Mouse (Mus musculus): ENCODE measurements around the gene S1pr3. TPM values are rescaled to one million over a fixed set of nuclear protein-coding genes. Genes with fewer than 3 reads are reported as not detected.
A peak's percentile ranks its signal among the peaks of the same experiment; 100 is the strongest.

S1pr3 gene
- polyA plus RNA-seq (2016; fragmentation: Nextera tagmentation; extraction: Ambion mirVana), result 50.4 and 53.9 TPM in 2 replicates

GRCm38 (mm10) chr13:51408519-51409001 lies at the start of gene S1pr3:
S1pr3 (plus strand) TSS chr13:51408639.
- DNase-seq (ENCODE audit: extremely low spot score, low spot score), result peak; percentile 84
- under 1% methylated on average over 33 of the region's 33 CpGs for WGBS
- peaks cover 32% of the 10 kb centered on the region for H3K27me3 ChIP-seq (ENCODE audit: poor library complexity, severe bottlenecking)
- peaks cover 69% of the 10 kb centered on the region for H3K4me1 ChIP-seq
- peak within 1 kb of the TSS; percentile 64 for H3K4me3 ChIP-seq
- H3K36me3 ChIP-seq (replicated peaks), result peaks cover 8% of the 10 kb centered on the region
- H3K27ac ChIP-seq, result peak within 1 kb of the TSS; percentile 83
- H3K9me3 ChIP-seq, result no peaks in the 10 kb centered on the region

- Histone ChIP-seq H3K4me1 (peaks cover 24% of the 10 kb centered on the region; the same call in 1 of the 2 replicates), H3K9me3 (no peaks in the 10 kb centered on the region), H3K27me3 (ENCODE audit: poor library complexity, severe bottlenecking) (no peaks in the 10 kb centered on the region), H3K36me3 (replicated peaks) (no peaks in the 10 kb centered on the region), H3K4me3 (no peak overlapping the region), H3K27ac (no peak overlapping the region)
- no peak for DNase-seq (ENCODE audit: extremely low spot score, low spot score)
- WGBS, result 90% methylated on average over 8 of the region's 8 CpGs
Measured at GRCm38 (mm10) chr13:51360441-51360962, 47.9 kb upstream of the S1pr3 start.

DNA sequence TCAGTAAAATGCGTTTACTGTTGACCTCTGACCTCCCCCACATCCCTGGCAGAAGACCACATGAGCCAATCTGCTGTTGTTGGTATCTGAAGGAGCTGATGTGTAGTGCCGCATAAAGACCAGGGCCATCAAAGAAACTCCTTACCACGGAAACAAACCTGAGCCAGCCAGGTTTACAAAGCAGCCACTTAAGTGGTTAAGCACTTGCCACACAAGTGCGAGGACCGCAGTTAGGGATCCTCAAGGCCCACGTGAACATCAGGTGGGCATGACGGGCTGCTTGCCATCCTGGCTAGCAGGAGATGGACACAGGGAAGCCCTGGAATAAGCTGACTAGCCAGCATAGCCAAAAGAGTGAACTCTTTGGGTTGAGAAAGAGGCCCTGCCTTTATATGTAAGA lies 45.0 kb upstream of the S1pr3 start:
- WGBS, result 93% methylated on average over 7 of the region's 7 CpGs
- Histone ChIP-seq H3K27ac (no peak overlapping the region), H3K4me1 (peaks cover 21% of the 10 kb centered on the region; the same call in 1 of the 2 replicates)

DNA sequence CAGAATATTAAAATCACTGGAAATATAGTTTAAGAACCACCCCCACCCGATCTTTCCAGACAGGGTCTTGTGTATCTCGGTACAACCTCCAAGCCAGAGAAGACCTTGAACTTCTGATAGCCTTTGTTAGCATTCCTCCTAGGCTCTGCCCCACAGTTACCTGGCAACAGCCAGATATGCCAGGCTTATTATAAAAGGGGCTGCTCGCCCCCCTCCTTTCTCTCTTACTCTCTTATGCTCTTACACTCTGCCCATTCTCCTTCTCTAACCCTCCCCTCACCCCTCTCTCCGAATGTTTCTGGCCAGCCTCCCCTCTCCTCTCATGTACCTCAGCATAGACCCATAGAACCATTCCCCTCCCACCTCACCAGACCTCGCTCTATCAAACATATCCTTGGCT lies 44.5 kb upstream of the S1pr3 start:
- Histone ChIP-seq H3K27me3 (ENCODE audit: poor library complexity, severe bottlenecking) (no peaks in the 10 kb centered on the region), H3K36me3 (replicated peaks) (no peaks in the 10 kb centered on the region), H3K9me3 (no peaks in the 10 kb centered on the region), H3K4me3 (no peak overlapping the region), H3K27ac (no peak overlapping the region), H3K4me1 (peaks cover 21% of the 10 kb centered on the region; the same call in 1 of the 2 replicates)
- 80% methylated on average over 5 of the region's 5 CpGs for WGBS
- DNase-seq (ENCODE audit: extremely low spot score, low spot score), result no peak

More for the DNA sequence above, 45.0 kb upstream of the S1pr3 start:
- Histone ChIP-seq H3K4me3 (no peak overlapping the region), H3K9me3 (no peaks in the 10 kb centered on the region), H3K36me3 (replicated peaks) (no peaks in the 10 kb centered on the region), H3K27me3 (ENCODE audit: poor library complexity, severe bottlenecking) (no peaks in the 10 kb centered on the region)
- no peak for DNase-seq (ENCODE audit: extremely low spot score, low spot score)

- Histone ChIP-seq H3K27ac (no peak overlapping the region), H3K4me1 (peaks cover 19% of the 10 kb centered on the region; the same call in 1 of the 2 replicates), H3K9me3 (no peaks in the 10 kb centered on the region), H3K4me3 (no peak overlapping the region), H3K27me3 (ENCODE audit: poor library complexity, severe bottlenecking) (no peaks in the 10 kb centered on the region), H3K36me3 (replicated peaks) (no peaks in the 10 kb centered on the region)
- no peak for DNase-seq (ENCODE audit: extremely low spot score, low spot score)
- 90% methylated on average over 6 of the region's 6 CpGs for WGBS
Measured at GRCm38 (mm10) chr13:51365191-51365590, 43.2 kb upstream of the S1pr3 start.

DNA sequence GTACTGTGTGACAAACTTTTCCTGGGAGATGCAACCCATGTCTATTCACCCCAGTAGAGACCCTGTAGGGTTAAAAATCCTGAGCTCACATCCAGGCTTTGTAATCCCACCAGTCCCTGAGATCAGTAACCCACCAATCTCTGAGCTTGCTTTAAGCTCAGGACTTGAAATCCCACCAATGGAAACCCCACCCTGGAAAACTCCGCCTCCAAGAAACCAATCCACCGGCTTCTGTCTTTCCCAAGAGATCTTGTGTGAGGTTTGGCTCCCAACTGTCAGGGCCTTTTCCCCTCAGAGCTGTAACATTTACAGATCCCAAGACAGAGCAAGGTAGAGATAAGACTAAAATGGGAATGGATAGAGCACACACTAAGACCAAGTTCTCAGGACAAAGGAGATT lies 40.1 kb upstream of the S1pr3 start:
- Histone ChIP-seq H3K4me3 (no peak overlapping the region), H3K27me3 (ENCODE audit: poor library complexity, severe bottlenecking) (no peaks in the 10 kb centered on the region), H3K36me3 (replicated peaks) (no peaks in the 10 kb centered on the region), H3K27ac (no peak overlapping the region), H3K4me1 (peaks cover 12% of the 10 kb centered on the region; the same call in 1 of the 2 replicates), H3K9me3 (no peaks in the 10 kb centered on the region)
- DNase-seq (ENCODE audit: extremely low spot score, low spot score), result no peak
- 82% methylated on average over 2 of the region's 2 CpGs for WGBS

DNA sequence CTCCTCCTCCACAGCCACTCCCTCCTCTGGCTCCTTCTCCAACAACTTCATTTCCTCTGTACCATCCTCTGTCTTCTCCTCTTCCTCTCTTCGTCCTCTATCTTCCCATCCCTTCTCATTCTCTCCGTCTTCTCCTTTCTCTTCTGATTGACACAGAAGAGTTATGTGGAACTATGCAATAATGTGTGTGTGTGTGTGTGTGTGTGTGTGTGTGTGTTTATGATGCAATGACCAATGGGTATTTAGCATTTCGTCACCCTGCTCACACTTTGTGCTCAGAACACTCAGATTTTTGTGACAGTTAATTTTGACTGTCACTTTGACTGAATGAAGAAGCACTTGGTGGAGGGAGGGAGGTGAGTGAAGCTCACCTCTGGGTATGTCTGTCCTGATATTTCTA lies 39.1 kb upstream of the S1pr3 start:
- no peak overlapping the region for H3K4me3 ChIP-seq
- H3K4me1 ChIP-seq, result peaks cover 2% of the 10 kb centered on the region; the same call in 1 of the 2 replicates
- no peaks in the 10 kb centered on the region for H3K9me3 ChIP-seq
- H3K27me3 ChIP-seq (ENCODE audit: poor library complexity, severe bottlenecking), result no peaks in the 10 kb centered on the region
- no peak for DNase-seq (ENCODE audit: extremely low spot score, low spot score)
- no peaks in the 10 kb centered on the region for H3K36me3 ChIP-seq (replicated peaks)
- 88% methylated on average over 3 of the region's 3 CpGs for WGBS
- no peak overlapping the region for H3K27ac ChIP-seq

- Histone ChIP-seq H3K4me1 (peaks cover 3% of the 10 kb centered on the region), H3K4me3 (no peak overlapping the region), H3K27ac (no peak overlapping the region), H3K9me3 (no peaks in the 10 kb centered on the region), H3K36me3 (replicated peaks) (no peaks in the 10 kb centered on the region), H3K27me3 (ENCODE audit: poor library complexity, severe bottlenecking) (no peaks in the 10 kb centered on the region)
- DNase-seq (ENCODE audit: extremely low spot score, low spot score), result no peak
Measured at GRCm38 (mm10) chr13:51373086-51373485, 35.4 kb upstream of the S1pr3 start.

DNA sequence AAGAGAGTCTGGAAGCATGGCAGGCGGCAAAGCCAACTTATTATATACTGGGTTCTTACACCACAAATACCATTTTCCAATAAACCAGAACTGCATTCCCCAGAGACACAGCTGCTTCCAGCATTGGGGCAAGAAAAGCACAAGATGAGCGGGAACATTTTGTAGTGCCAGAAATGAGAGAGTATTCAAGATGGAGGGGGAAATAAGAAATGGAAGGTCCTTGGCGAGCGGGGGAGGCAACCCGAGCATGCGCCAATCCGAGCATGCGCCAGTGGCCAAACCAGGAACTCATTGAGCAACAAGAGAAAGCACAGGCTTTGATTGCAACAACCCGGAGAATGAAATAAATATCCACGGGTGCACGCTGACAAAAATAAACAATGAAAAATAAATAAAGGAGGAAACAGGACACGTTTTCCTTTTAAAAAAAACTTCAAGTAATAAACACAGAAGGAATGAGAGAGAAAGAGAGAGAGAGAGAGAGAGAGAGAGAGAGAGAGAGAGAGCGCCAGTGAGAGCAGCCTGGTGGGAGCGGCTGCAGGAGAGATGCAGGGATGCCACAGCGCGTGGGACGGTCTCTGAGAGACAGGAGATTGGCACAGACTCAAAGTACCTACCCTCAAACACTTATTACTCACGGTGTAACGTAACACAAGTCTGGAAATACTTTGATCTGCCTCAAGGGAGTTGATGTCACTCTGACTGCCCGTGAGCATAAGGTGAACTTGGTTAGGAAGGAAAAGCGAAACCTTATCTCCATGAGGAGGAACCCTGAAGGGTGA lies 34.2 kb upstream of the S1pr3 start:
- H3K27ac ChIP-seq, result no peak overlapping the region
- no peaks in the 10 kb centered on the region for H3K36me3 ChIP-seq (replicated peaks)
- H3K9me3 ChIP-seq, result no peaks in the 10 kb centered on the region
- H3K27me3 ChIP-seq (ENCODE audit: poor library complexity, severe bottlenecking), result no peaks in the 10 kb centered on the region
- peaks cover 15% of the 10 kb centered on the region for H3K4me1 ChIP-seq
- WGBS, result 89% methylated on average over 21 of the region's 21 CpGs
- no peak overlapping the region for H3K4me3 ChIP-seq
- DNase-seq (ENCODE audit: extremely low spot score, low spot score), result no peak

DNA sequence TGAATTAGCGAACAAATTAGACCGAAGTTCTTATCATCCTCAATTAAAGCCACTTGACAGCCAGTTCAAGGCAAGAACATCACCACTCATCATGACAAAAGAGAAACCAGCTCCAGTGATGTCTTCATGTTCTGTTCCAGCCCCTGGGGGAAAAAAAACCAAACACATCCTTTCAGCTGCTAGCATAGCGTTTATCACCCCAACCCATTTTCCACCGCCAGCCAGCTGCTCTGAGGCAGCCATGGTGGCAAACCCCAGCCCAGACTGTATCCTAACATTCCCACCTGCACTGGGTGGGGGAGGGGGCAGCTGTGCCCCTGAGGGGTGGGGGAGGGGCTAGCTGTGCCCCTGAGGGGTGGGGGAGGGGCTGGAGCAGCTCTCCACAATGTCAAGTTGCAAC lies 30.3 kb upstream of the S1pr3 start:
- Histone ChIP-seq H3K36me3 (replicated peaks) (no peaks in the 10 kb centered on the region), H3K4me1 (peaks cover 33% of the 10 kb centered on the region), H3K9me3 (0 out of 2 replicates have a peak, but pooled peaks cover 4% of the 10 kb centered on the region), H3K27ac (peak overlapping the region; percentile 83), H3K27me3 (ENCODE audit: poor library complexity, severe bottlenecking) (no peaks in the 10 kb centered on the region), H3K4me3 (peak overlapping the region; percentile 19; the same call in 1 of the 2 replicates)
- DNase-seq (ENCODE audit: extremely low spot score, low spot score), result peak; percentile 28
- 60% methylated on average over 4 of the region's 4 CpGs for WGBS

- Histone ChIP-seq H3K36me3 (replicated peaks) (no peaks in the 10 kb centered on the region), H3K27ac (peak overlapping the region; percentile 83), H3K9me3 (0 out of 2 replicates have a peak, but pooled peaks cover 5% of the 10 kb centered on the region), H3K27me3 (ENCODE audit: poor library complexity, severe bottlenecking) (no peaks in the 10 kb centered on the region), H3K4me3 (no peak overlapping the region), H3K4me1 (peaks cover 33% of the 10 kb centered on the region)
- peak; percentile 46 for DNase-seq (ENCODE audit: extremely low spot score, low spot score)
- 28% methylated on average over 6 of the region's 6 CpGs for WGBS
Measured at GRCm38 (mm10) chr13:51379596-51379995, 28.8 kb upstream of the S1pr3 start.

DNA sequence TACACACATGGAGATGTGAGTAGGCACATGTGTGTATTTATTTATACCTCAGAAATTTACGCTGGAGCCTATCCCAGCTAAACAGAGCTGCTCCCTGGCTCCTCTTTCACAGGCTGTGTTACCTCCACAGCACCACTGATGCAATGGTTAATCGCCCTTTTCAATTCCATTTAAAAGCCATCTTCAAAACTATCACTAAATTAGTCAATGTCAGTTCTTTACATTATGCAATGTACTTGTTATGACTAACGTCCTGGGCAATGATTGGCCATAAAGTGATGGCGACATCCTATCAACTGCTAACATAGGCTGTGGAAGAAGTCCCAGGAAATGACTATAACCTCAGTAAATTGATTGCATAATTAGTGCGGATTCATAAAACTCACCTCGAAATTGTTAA lies 26.9 kb upstream of the S1pr3 start:
- DNase-seq (ENCODE audit: extremely low spot score, low spot score), result no peak
- 0 out of 2 replicates have a peak, but pooled peaks cover 5% of the 10 kb centered on the region for H3K9me3 ChIP-seq
- no peaks in the 10 kb centered on the region for H3K27me3 ChIP-seq (ENCODE audit: poor library complexity, severe bottlenecking)
- H3K27ac ChIP-seq, result no peak overlapping the region
- no peaks in the 10 kb centered on the region for H3K36me3 ChIP-seq (replicated peaks)
- 93% methylated on average over 6 of the region's 6 CpGs for WGBS
- H3K4me1 ChIP-seq, result peaks cover 36% of the 10 kb centered on the region
- H3K4me3 ChIP-seq, result no peak overlapping the region

GRCm38 (mm10) chr13:51384899-51385298 lies 23.5 kb upstream of the S1pr3 start:
- H3K36me3 ChIP-seq (replicated peaks), result no peaks in the 10 kb centered on the region
- H3K4me1 ChIP-seq, result peaks cover 40% of the 10 kb centered on the region
- no peak overlapping the region for H3K27ac ChIP-seq
- no peak overlapping the region for H3K4me3 ChIP-seq
- no peaks in the 10 kb centered on the region for H3K27me3 ChIP-seq (ENCODE audit: poor library complexity, severe bottlenecking)
- H3K9me3 ChIP-seq, result 0 out of 2 replicates have a peak, but pooled peaks cover 5% of the 10 kb centered on the region
- DNase-seq (ENCODE audit: extremely low spot score, low spot score), result no peak
- 85% methylated on average over 2 of the region's 2 CpGs for WGBS
